Mouse (Mus musculus): ENCODE data around the gene Pmm1.

- TF ChIP-seq CTCF (IDR thresholded peaks at IDR 0.05; ENCODE audit: control insufficient read depth, insufficient read depth, insufficient read length) (no peak), MYOD1 (IDR thresholded peaks at IDR 0.05; ENCODE audit: control insufficient read depth, insufficient read length, low read depth) (no peak)
Observed at GRCm38 (mm10) chr15:81921255-81921654, 39.5 kb downstream of the Pmm1 start.

Data from C2C12 (cell line).